Mouse (Mus musculus) kidney, postnatal 10 days (tissue): Measurements from ENCODE around the gene Sphk1.
"Not testable (repeated sequence)": the region's sequence is repeated elsewhere in the genome, so short reads cannot be mapped to it uniquely, and the experiment has no call there.

ENCODE experiments used
- DNase-seq: peaks from one replicate; pipeline ENCODE4 v3.0.0; 2021; ENCODE audit warnings: mixed read lengths

Gene Sphk1

GRCm38 (mm10) chr11:116530187-116531147 is at the start of gene Sphk1:
Sphk1 (plus strand) TSS chr11:116530925.
- peak; percentile 59 for DNase-seq

- no peak for DNase-seq
These were observed 49.8 kb upstream of the Sphk1 start for GRCm38 (mm10) chr11:116480975-116481374.

GRCm38 (mm10) chr11:116481776-116482175 is 48.9 kb upstream of the Sphk1 start:
- no peak for DNase-seq

- DNase-seq = no peak
These were observed 46.5 kb upstream of the Sphk1 start for GRCm38 (mm10) chr11:116484261-116484660.

- no peak for DNase-seq
These were observed 42.5 kb upstream of the Sphk1 start for GRCm38 (mm10) chr11:116488207-116488606.

GRCm38 (mm10) chr11:116488693-116489375 is 41.9 kb upstream of the Sphk1 start:
- peak; percentile 42 for DNase-seq

GRCm38 (mm10) chr11:116489771-116490231 is 40.9 kb upstream of the Sphk1 start:
- DNase-seq = no peak

GRCm38 (mm10) chr11:116490232-116491107 is 40.3 kb upstream of the Sphk1 start:
- peak; percentile 94 for DNase-seq

GRCm38 (mm10) chr11:116491338-116491737 is 39.4 kb upstream of the Sphk1 start:
- DNase-seq = no peak

GRCm38 (mm10) chr11:116492507-116492906 is 38.2 kb upstream of the Sphk1 start:
- DNase-seq = not testable (repeated sequence)

- DNase-seq = no peak
These were observed 37.5 kb upstream of the Sphk1 start for GRCm38 (mm10) chr11:116493191-116493590.

- peak; percentile 65 for DNase-seq
These were observed 36.9 kb upstream of the Sphk1 start, which contains the start of gene Prpsap1 for GRCm38 (mm10) chr11:116493795-116494252. Prpsap1 (minus strand) TSS chr11:116494202.

- DNase-seq = peak; percentile 90
These were observed 36.1 kb upstream of the Sphk1 start for GRCm38 (mm10) chr11:116494474-116495174.

GRCm38 (mm10) chr11:116497313-116497712 is 33.4 kb upstream of the Sphk1 start:
- no peak for DNase-seq

- peak; percentile 48 for DNase-seq
These were observed 32.1 kb upstream of the Sphk1 start for GRCm38 (mm10) chr11:116498596-116498995.

- DNase-seq = no peak
These were observed 31.7 kb upstream of the Sphk1 start for GRCm38 (mm10) chr11:116499018-116499417.

GRCm38 (mm10) chr11:116501005-116501746 is 29.5 kb upstream of the Sphk1 start:
- DNase-seq = peak; percentile 48

- no peak for DNase-seq
These were observed 26.2 kb upstream of the Sphk1 start for GRCm38 (mm10) chr11:116504516-116504915.

GRCm38 (mm10) chr11:116505573-116505972 is 25.2 kb upstream of the Sphk1 start:
- no peak for DNase-seq

- DNase-seq = no peak
These were observed 24.4 kb upstream of the Sphk1 start for GRCm38 (mm10) chr11:116506151-116506875.
